Mouse (Mus musculus): ENCODE results near the gene Nbea.

DNA sequence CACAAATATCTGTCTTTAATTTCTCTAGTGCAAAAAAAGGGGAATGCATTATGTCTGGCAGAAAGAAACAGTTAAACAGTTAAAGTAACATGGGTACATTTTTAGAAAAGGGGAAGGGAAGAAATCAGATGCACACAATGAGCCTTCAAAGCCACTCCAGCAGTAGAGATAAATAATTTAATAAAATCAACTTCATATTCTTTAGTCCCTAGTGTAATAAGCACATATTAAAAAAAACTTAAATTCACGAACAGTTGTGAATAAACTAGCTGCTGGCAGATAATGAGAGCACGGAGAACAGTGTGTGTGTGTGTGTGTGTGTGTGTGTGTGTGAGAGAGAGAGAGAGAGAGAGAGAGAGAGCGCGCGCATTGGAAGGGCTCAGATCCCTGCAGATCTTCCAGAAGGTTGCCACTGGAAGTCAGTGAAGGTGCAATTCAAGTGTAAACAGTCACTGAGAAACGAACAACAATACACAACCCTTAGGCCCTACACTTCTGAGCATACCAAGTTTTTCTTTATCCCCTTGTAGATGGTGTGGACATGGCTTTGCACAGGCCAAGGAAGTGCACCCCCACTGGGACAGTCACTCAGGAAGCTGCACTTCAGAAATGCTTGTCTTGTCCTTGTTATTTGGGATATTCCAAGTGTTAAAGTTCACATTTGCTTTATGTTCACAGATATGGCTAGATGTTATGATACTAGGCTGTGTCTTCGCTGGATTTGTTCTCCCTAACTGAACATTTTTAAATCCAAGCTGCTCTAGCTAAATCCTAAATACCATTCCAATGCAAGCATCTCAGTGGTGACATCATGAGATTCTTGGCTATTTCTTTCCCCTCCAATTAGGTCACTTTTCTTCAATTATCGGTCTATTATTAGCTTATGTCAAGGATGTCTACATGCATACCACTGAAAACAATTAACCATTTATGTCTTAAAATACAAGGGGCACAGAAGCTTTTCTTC, 404.5 kb downstream of the Nbea start:
- no peak for TF ChIP-seq CTCF (IDR thresholded peaks at IDR 0.05; ENCODE audit: borderline replicate concordance, control insufficient read depth, extremely low read depth, insufficient read depth, low read length, poor library complexity)
- no peak for TF ChIP-seq POLR2A (IDR thresholded peaks at IDR 0.05; ENCODE audit: control insufficient read depth, extremely low read depth, insufficient read depth, low read length, poor library complexity)
